Mouse (Mus musculus): ENCODE measurements around the gene Cldn16.

DNA sequence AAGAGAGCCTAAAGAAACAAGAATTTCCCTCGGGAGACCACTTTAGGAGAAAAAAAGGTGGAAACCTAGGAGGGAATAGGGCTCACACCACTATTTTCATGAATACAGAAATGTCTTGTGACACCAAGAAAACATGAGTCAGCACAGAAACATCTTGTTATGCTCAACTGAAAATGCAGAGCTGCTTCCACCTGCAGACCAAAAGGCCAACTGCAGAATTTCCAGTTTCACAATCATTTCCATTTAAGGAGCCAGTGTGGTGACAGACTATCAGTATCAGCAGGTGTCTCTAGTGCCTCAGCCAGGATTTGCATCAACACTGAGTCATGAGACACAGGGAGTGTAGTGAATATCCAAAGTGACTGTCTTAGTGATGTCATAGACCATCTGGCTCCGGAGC lies 15.3 kb upstream of the Cldn16 start:
- TF ChIP-seq POLR2A (IDR thresholded peaks at IDR 0.05; ENCODE audit: insufficient read depth, low read depth, low read length) (no peak), CTCF (IDR thresholded peaks at IDR 0.05; ENCODE audit: insufficient read depth, low read depth, low read length) (no peak)

Data from olfactory bulb, adult 2 months (tissue).